Mouse (Mus musculus) olfactory bulb, adult 2 months (tissue): Measurements from ENCODE around the gene Urod.

ENCODE experiments used
- CTCF ChIP-seq: fragments of 200-500 bp; IDR thresholded peaks from 2 replicates; pipeline ENCODE4 v1.5.1; 2012; ENCODE audit warnings: low read depth, mild to moderate bottlenecking, low read length, moderate library complexity; ENCODE audit not compliant: insufficient read depth
- POLR2A ChIP-seq: fragments of 200-500 bp; IDR thresholded peaks from 2 replicates; pipeline ENCODE4 v1.6.1; 2012; ENCODE audit warnings: mild to moderate bottlenecking, low read depth, low read length, moderate library complexity; ENCODE audit not compliant: insufficient read depth

DNA sequence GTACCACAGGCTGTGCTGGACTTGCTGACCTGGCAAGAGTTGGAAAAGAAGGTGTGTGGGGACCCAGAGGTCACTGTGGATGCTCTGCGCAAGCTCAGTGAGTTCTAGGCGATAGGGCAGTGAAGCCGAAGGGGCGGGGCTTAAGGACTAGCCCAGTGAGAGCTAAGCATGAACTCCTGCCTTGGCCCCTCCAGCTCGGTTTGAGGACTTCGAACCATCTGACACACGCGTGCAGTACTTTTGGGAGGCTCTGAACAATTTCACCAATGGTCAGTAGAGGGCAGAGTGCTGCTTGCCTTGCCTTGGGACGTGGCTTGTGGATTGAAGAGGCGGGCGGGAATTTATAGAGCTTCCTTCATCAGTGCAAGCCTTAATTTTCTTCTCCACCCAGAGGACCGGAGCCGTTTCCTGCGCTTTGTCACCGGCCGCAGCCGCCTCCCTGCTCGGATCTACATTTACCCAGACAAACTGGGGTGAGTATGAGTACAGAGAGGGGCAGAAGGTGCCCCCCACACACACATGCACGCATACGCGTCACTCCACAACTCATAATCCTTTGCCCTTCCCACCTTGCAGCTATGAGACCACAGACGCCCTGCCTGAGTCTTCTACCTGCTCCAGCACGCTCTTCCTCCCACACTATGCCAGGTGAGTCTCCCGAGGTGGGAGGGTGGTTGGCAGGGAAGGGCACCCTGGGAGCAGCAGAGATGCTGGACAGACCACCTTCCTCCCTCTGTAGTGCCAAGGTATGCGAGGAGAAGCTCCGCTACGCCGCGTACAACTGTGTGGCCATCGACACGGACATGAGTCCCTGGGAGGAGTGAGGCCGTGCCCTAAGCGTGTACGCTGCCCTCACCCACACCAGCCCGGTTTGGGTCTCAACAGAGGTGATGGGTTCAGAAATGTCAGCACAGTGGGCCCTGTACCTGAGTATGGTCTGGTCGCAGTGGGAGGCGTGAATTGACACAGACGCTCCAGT lies 8.6 kb upstream of the Urod start:
- TF ChIP-seq CTCF: peak; percentile 21; the same call in 1 of the 2 replicates
- no peak for TF ChIP-seq POLR2A
